ENCODE assay signal across 19 mouse cellular contexts in genomic region chr12:80244127-80244526, GRCm38 (mm10). TPM values are rescaled to one million over a fixed set of nuclear protein-coding genes. Genes with fewer than 3 reads are reported as not detected.
DNase-seq lines count a peak whose midpoint lies in the region; ATAC-seq and TF ChIP-seq lines count a peak whose summit lies in the region.
"Had no signal": no experiment of that assay in that cellular context is flagged by ENCODE, and none has a peak within 500 bp of the region (broad histone marks: within the 10 kb centered on the region; RNA-seq: fewer than 3 reads in every experiment).

No protein-coding gene starts in this region.

- 74% methylated on average over 6 of the region's 6 CpGs for WGBS in heart, embryonic 10.5 days
- WGBS in lung, embryonic 14.5 days, result 73% methylated on average over 6 of the region's 6 CpGs
- 92% methylated on average over 6 of the region's 6 CpGs for WGBS in hindbrain, embryonic 16.5 days

- DNase-seq in heart, adult 11 months, result peak; percentile 94
- DNase-seq in heart, embryonic 10.5 days (ENCODE audit: low spot score), result no peak
- DNase-seq in lung, embryonic 14.5 days, result no peak
- DNase-seq in lung, postnatal 25 days (ENCODE audit: low spot score), result no peak
- DNase-seq in heart, postnatal 10 days, result peak; percentile 51 to 66
- peak; percentile 35 for DNase-seq in testis, postnatal 14 days (ENCODE audit: low spot score)
- DNase-seq: adrenal gland, postnatal 14 days; cerebellum, adult 9-11 months; kidney, adult 2 months; kidney, postnatal 14 days; right cerebral cortex, postnatal 25 days; thymus, postnatal 14 days had no signal

- no peak overlapping the region for H3K4me3 ChIP-seq in heart, embryonic 10.5 days
- no peak overlapping the region for H3K4me3 ChIP-seq in lung, embryonic 14.5 days (ENCODE audit: low read depth, low read length)
- no peak overlapping the region for H3K4me3 ChIP-seq in hindbrain, embryonic 16.5 days (ENCODE audit: low read length)
- H3K4me3 ChIP-seq: embryonic facial prominence, embryonic 12.5 days; forebrain, embryonic 15.5 days; liver, embryonic 12.5 days had no signal

- TF ChIP-seq CTCF in lung, embryonic 14.5 days (IDR thresholded peaks at IDR 0.05; ENCODE audit: low read depth), result no peak

- H3K27ac ChIP-seq in heart, embryonic 10.5 days, result no peak overlapping the region
- H3K27ac ChIP-seq in lung, embryonic 14.5 days (ENCODE audit: low read depth), result peak overlapping the region; percentile 54; the same call in 1 of the 2 replicates
- H3K27ac ChIP-seq in hindbrain, embryonic 16.5 days (ENCODE audit: low read depth, low read length), result no peak overlapping the region
- H3K27ac ChIP-seq: embryonic facial prominence, embryonic 12.5 days; forebrain, embryonic 15.5 days; liver, embryonic 12.5 days had no signal

- peaks cover 35% of the 10 kb centered on the region for H3K36me3 ChIP-seq in heart, embryonic 10.5 days
- peaks cover 24% of the 10 kb centered on the region; the same call in 1 of the 2 replicates for H3K36me3 ChIP-seq in lung, embryonic 14.5 days (ENCODE audit: insufficient read depth)
- H3K36me3 ChIP-seq in hindbrain, embryonic 16.5 days (ENCODE audit: control insufficient read depth, insufficient read depth, low read length), result no peaks in the 10 kb centered on the region
- H3K36me3 ChIP-seq: forebrain, embryonic 15.5 days; G1E; liver, embryonic 12.5 days had no signal

- no peak overlapping the region for H3K9ac ChIP-seq in lung, embryonic 14.5 days
- H3K9ac ChIP-seq in hindbrain, embryonic 16.5 days (ENCODE audit: low read depth, low read length), result no peak overlapping the region
- H3K9ac ChIP-seq: embryonic facial prominence, embryonic 12.5 days; forebrain, embryonic 15.5 days; liver, embryonic 12.5 days had no signal

- ATAC-seq in lung, embryonic 14.5 days (ENCODE audit: insufficient read depth), result no peak
- no peak for ATAC-seq in hindbrain, embryonic 16.5 days
- ATAC-seq: activated CD4-positive, CD25-positive, alpha-beta regulatory T cell, adult 4 months; forebrain, embryonic 15.5 days; liver, embryonic 12.5 days; midbrain, embryonic 16.5 days had no signal

- H3K27me3 ChIP-seq in heart, embryonic 10.5 days (ENCODE audit: insufficient read depth, poor library complexity, severe bottlenecking), result no peaks in the 10 kb centered on the region
- H3K27me3 ChIP-seq in lung, embryonic 14.5 days (ENCODE audit: insufficient read depth, low read length), result no peaks in the 10 kb centered on the region
- no peaks in the 10 kb centered on the region for H3K27me3 ChIP-seq in hindbrain, embryonic 16.5 days (replicated peaks; ENCODE audit: control insufficient read depth, insufficient read depth, low read length)
- H3K27me3 ChIP-seq: embryonic facial prominence, embryonic 12.5 days; forebrain, embryonic 15.5 days; liver, embryonic 12.5 days had no signal

- intact Hi-C loops in heart, postnatal 10 days (cut with DNase I), result no loop called here

- peaks cover 85% of the 10 kb centered on the region for H3K4me1 ChIP-seq in heart, embryonic 10.5 days
- H3K4me1 ChIP-seq in lung, embryonic 14.5 days (ENCODE audit: insufficient read depth), result peaks cover 69% of the 10 kb centered on the region
- peaks cover 9% of the 10 kb centered on the region for H3K4me1 ChIP-seq in hindbrain, embryonic 16.5 days (ENCODE audit: control insufficient read depth, insufficient read depth, low read depth, low read length)

- no peaks in the 10 kb centered on the region for H3K9me3 ChIP-seq in heart, embryonic 10.5 days
- no peaks in the 10 kb centered on the region for H3K9me3 ChIP-seq in lung, embryonic 14.5 days (ENCODE audit: low read depth, low read length)
- H3K9me3 ChIP-seq in hindbrain, embryonic 16.5 days (ENCODE audit: control insufficient read depth, low read length), result no peaks in the 10 kb centered on the region
- H3K9me3 ChIP-seq: embryonic facial prominence, embryonic 12.5 days; forebrain, embryonic 15.5 days; G1E; liver, embryonic 12.5 days had no signal

- no peak overlapping the region for H3K4me2 ChIP-seq in lung, embryonic 14.5 days
- H3K4me2 ChIP-seq in hindbrain, embryonic 16.5 days (ENCODE audit: low read length), result no peak overlapping the region
- H3K4me2 ChIP-seq: embryonic facial prominence, embryonic 12.5 days; forebrain, embryonic 15.5 days; liver, embryonic 12.5 days had no signal

RNA-seq across cellular contexts. Expression of gene Actn1, which starts 16.0 kb away (rescaled TPM):
- 62.6 and 67.8 TPM in 2 replicates for polyA plus RNA-seq in heart, embryonic 10.5 days (2016; fragmentation: Nextera tagmentation; extraction: Ambion mirVana)
- polyA plus RNA-seq in lung, embryonic 14.5 days (2014; fragmentation: Nextera tagmentation; extraction: Ambion mirVana), result 71.9 and 86.2 TPM in 2 replicates
- total RNA-seq in heart, postnatal 10 days (2021), result 10 to 100 TPM; 70.7 to 71.9 TPM
- 8.3 and 9.1 TPM in 2 replicates for polyA plus RNA-seq in hindbrain, embryonic 16.5 days (2015; fragmentation: Nextera tagmentation; extraction: Ambion mirVana)

Comparison
In these comparisons a context has a peak if more than half of its experiments do, and no peak if none do; other contexts are left out.
1. DNase-seq: peak in heart, adult 11 months (single experiment), heart, postnatal 10 days (2 of 2) and testis, postnatal 14 days (single experiment); none in heart, embryonic 10.5 days (single experiment), lung, embryonic 14.5 days (single experiment) and lung, postnatal 25 days (single experiment).